In genomic region chr4:66031320-66031870, GRCm38 (mm10) we compare ENCODE assay signal across 14 mouse cellular contexts.
DNase-seq lines count a peak whose midpoint lies in the region; ATAC-seq and TF ChIP-seq lines count a peak whose summit lies in the region.
"Had no signal": no experiment of that assay in that cellular context is flagged by ENCODE, and none has a peak within 500 bp of the region (broad histone marks: within the 10 kb centered on the region; RNA-seq: fewer than 3 reads in every experiment).

No protein-coding gene starts in this region.

- H3K36me3 ChIP-seq in kidney, embryonic 15.5 days, result no peaks in the 10 kb centered on the region
- no peaks in the 10 kb centered on the region for H3K36me3 ChIP-seq in hindbrain, embryonic 12.5 days
- H3K36me3 ChIP-seq in hindbrain, embryonic 15.5 days, result no peaks in the 10 kb centered on the region
- no peaks in the 10 kb centered on the region for H3K36me3 ChIP-seq in midbrain, postnatal 0 days (ENCODE audit: insufficient read depth, low read length)
- H3K36me3 ChIP-seq: heart, embryonic 13.5 days had no signal

- no peak for DNase-seq in kidney, adult 9 months
- DNase-seq in midbrain, postnatal 0 days (ENCODE audit: low spot score), result peak; percentile 22
- no peak for DNase-seq in urinary bladder, postnatal 10 days (ENCODE audit: low spot score)
- no peak for DNase-seq in frontal cortex, adult 2 months (ENCODE audit: extremely low spot score in 1 of 2, low spot score in 1 of 2)
- DNase-seq: adrenal gland, adult 8-10 months; cerebellum, adult 8-10 months; kidney, adult 2 months; liver, postnatal 0 days; right cerebral cortex, postnatal 4 days had no signal

- WGBS in kidney, embryonic 15.5 days, result 31% methylated on average over 9 of the region's 9 CpGs
- WGBS in hindbrain, embryonic 12.5 days, result 57% methylated on average over 9 of the region's 9 CpGs
- WGBS in hindbrain, embryonic 15.5 days, result 40% methylated on average over 9 of the region's 9 CpGs
- WGBS in midbrain, postnatal 0 days, result 49% methylated on average over 9 of the region's 9 CpGs

- H3K27me3 ChIP-seq in kidney, embryonic 15.5 days, result no peaks in the 10 kb centered on the region
- no peaks in the 10 kb centered on the region for H3K27me3 ChIP-seq in hindbrain, embryonic 12.5 days
- no peaks in the 10 kb centered on the region for H3K27me3 ChIP-seq in hindbrain, embryonic 15.5 days
- no peaks in the 10 kb centered on the region for H3K27me3 ChIP-seq in midbrain, postnatal 0 days (ENCODE audit: insufficient read depth, low read length)
- H3K27me3 ChIP-seq: heart, embryonic 13.5 days had no signal

- no peaks in the 10 kb centered on the region; the same call in 1 of the 2 replicates for H3K4me1 ChIP-seq in kidney, embryonic 15.5 days
- H3K4me1 ChIP-seq in hindbrain, embryonic 12.5 days, result no peaks in the 10 kb centered on the region
- H3K4me1 ChIP-seq in hindbrain, embryonic 15.5 days (replicated peaks), result no peaks in the 10 kb centered on the region
- H3K4me1 ChIP-seq in midbrain, postnatal 0 days (ENCODE audit: insufficient read depth, low read length), result no peaks in the 10 kb centered on the region
- H3K4me1 ChIP-seq: heart, embryonic 13.5 days had no signal

- no peak overlapping the region for H3K4me2 ChIP-seq in kidney, embryonic 15.5 days
- no peak overlapping the region for H3K4me2 ChIP-seq in hindbrain, embryonic 12.5 days (replicated peaks)
- H3K4me2 ChIP-seq in hindbrain, embryonic 15.5 days, result no peak overlapping the region; the same call in 1 of the 2 replicates
- no peak overlapping the region for H3K4me2 ChIP-seq in midbrain, postnatal 0 days (ENCODE audit: low read depth, low read length, poor library complexity, severe bottlenecking)
- H3K4me2 ChIP-seq: heart, embryonic 13.5 days had no signal

- H3K27ac ChIP-seq in kidney, embryonic 15.5 days, result no peak overlapping the region
- no peak overlapping the region for H3K27ac ChIP-seq in hindbrain, embryonic 12.5 days
- no peak overlapping the region for H3K27ac ChIP-seq in hindbrain, embryonic 15.5 days (replicated peaks)
- H3K27ac ChIP-seq in midbrain, postnatal 0 days (ENCODE audit: low read depth, low read length), result no peak overlapping the region
- H3K27ac ChIP-seq: heart, embryonic 13.5 days; macrophage had no signal

- TF ChIP-seq CTCF in midbrain, postnatal 0 days (IDR thresholded peaks at IDR 0.05), result no peak

- peak; percentile 36; the same call in 1 of the 2 replicates for ATAC-seq in kidney, embryonic 15.5 days (replicated peaks; ENCODE audit: low FRiP score)
- ATAC-seq in hindbrain, embryonic 12.5 days (ENCODE audit: low FRiP score), result peak; percentile 69
- 0 out of 2 replicates have a peak, but pooled peaks have one; percentile 34 for ATAC-seq in hindbrain, embryonic 15.5 days (ENCODE audit: low FRiP score, low read depth)
- ATAC-seq in midbrain, postnatal 0 days (ENCODE audit: low FRiP score), result no peak
- ATAC-seq: liver, postnatal 0 days had no signal

- no peaks in the 10 kb centered on the region for H3K9me3 ChIP-seq in kidney, embryonic 15.5 days (replicated peaks)
- H3K9me3 ChIP-seq in hindbrain, embryonic 12.5 days (replicated peaks), result no peaks in the 10 kb centered on the region
- no peaks in the 10 kb centered on the region for H3K9me3 ChIP-seq in hindbrain, embryonic 15.5 days
- no peaks in the 10 kb centered on the region for H3K9me3 ChIP-seq in midbrain, postnatal 0 days (ENCODE audit: low read length)
- H3K9me3 ChIP-seq: heart, embryonic 13.5 days had no signal

- H3K9ac ChIP-seq in kidney, embryonic 15.5 days, result no peak overlapping the region
- no peak overlapping the region for H3K9ac ChIP-seq in hindbrain, embryonic 12.5 days
- H3K9ac ChIP-seq in hindbrain, embryonic 15.5 days, result no peak overlapping the region
- no peak overlapping the region for H3K9ac ChIP-seq in midbrain, postnatal 0 days (replicated peaks; ENCODE audit: low read length, poor library complexity, severe bottlenecking)
- H3K9ac ChIP-seq: heart, embryonic 13.5 days; liver, postnatal 0 days had no signal

- H3K4me3 ChIP-seq in kidney, embryonic 15.5 days (replicated peaks), result no peak overlapping the region
- no peak overlapping the region for H3K4me3 ChIP-seq in hindbrain, embryonic 12.5 days
- H3K4me3 ChIP-seq in hindbrain, embryonic 15.5 days, result no peak overlapping the region
- no peak overlapping the region for H3K4me3 ChIP-seq in midbrain, postnatal 0 days (ENCODE audit: low read depth, low read length)
- H3K4me3 ChIP-seq: heart, embryonic 13.5 days had no signal
